Mouse (Mus musculus): ENCODE results near the gene Gm26566. TPM values are rescaled to one million over a fixed set of nuclear protein-coding genes. Genes with fewer than 3 reads are reported as not detected.
A peak's percentile ranks its signal among the peaks of the same experiment; 100 is the strongest.

Gm26566 gene
- polyA plus RNA-seq, 1 experiment from 2014 or later: 1.6 TPM

DNA sequence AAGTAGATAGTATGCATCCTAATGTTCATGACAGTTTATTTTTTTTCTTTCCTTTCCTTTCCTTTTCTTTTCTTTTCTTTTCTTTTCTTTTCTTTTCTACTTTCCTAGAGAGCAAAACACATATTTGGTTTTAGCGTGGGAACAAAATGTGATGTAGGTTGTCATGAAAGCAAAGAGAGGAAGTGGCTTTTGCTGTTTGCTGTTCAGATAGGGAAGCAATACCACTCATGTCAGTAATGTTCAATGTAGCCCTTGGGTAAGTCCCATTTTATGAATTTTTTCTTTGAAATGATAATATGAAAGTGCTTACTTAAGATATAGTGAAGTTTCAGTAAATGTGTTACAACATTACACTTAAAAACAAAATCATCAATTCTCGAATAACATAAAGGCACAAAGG, 28.2 kb upstream of the Gm26566 start:
- no peaks in the 10 kb centered on the region for H3K9me3 ChIP-seq (ENCODE audit: control insufficient read depth, low read length)
- H3K36me3 ChIP-seq (ENCODE audit: control insufficient read depth, insufficient read depth, low read length): no peaks in the 10 kb centered on the region
- no peaks in the 10 kb centered on the region for H3K27me3 ChIP-seq (ENCODE audit: control insufficient read depth, insufficient read depth, low read length)
- no peak overlapping the region for H3K27ac ChIP-seq (replicated peaks in 1 of 2; ENCODE audit: control insufficient read depth in 1 of 2, insufficient read depth in 1 of 2, low read depth in 2 of 2, low read length in 2 of 2)
- ATAC-seq (ENCODE audit: insufficient number of reproducible peaks, insufficient read depth, low FRiP score, low read depth): no peak
- H3K4me2 ChIP-seq (ENCODE audit: low read length): no peak overlapping the region
- H3K9ac ChIP-seq (ENCODE audit: low read length): no peak overlapping the region
- WGBS: 83% methylated on average over 2 of the region's 2 CpGs
- no peak overlapping the region for H3K4me3 ChIP-seq (ENCODE audit: control insufficient read depth in 1 of 2, insufficient read depth in 1 of 2, low read depth in 1 of 2, low read length in 2 of 2)
- no peaks in the 10 kb centered on the region for H3K4me1 ChIP-seq (ENCODE audit: control insufficient read depth in 2 of 2, insufficient read depth in 2 of 2, low read length in 2 of 2)

DNA sequence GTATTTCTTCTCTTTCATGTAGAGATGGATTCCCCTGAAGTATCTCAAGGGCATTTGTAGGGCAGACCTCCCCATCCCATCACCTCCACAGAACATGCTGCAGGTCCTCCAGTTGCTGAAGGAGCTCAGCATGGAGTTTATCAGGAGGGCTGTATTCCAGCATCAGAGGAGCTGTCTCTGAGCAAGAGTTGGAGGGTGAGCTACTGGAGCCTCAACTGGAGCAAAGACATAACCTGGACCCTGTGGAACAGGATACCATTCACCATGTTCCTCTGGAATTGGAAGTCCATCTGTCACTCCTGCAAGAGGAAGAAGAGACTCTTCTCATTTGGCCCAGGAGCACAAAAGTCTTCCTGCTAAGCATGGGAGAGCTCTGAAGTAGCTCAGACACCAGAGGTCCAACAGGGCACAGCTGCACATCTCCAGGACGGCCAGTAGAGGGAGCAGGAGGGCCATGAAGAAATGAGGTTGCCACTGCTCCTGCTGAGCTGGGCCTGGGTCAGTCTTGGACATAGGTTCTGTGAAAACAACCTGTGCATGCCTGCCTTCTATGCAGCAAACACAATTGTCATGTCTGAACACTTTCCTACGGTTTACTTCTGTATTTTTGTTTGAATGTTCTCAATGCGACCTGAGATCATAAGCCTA, 25.2 kb upstream of the Gm26566 start:
- no peaks in the 10 kb centered on the region for H3K27me3 ChIP-seq (ENCODE audit: control insufficient read depth, insufficient read depth, low read length)
- no peaks in the 10 kb centered on the region for H3K9me3 ChIP-seq (ENCODE audit: control insufficient read depth, low read length)
- H3K27ac ChIP-seq (replicated peaks in 1 of 2; ENCODE audit: control insufficient read depth in 1 of 2, insufficient read depth in 1 of 2, low read depth in 2 of 2, low read length in 2 of 2): no peak overlapping the region
- no peak overlapping the region for H3K4me3 ChIP-seq (ENCODE audit: control insufficient read depth in 1 of 2, insufficient read depth in 1 of 2, low read depth in 1 of 2, low read length in 2 of 2)
- H3K4me2 ChIP-seq (ENCODE audit: low read length): no peak overlapping the region
- H3K36me3 ChIP-seq (ENCODE audit: control insufficient read depth, insufficient read depth, low read length): no peaks in the 10 kb centered on the region
- WGBS: 24% methylated on average over 3 of the region's 3 CpGs
- H3K9ac ChIP-seq (ENCODE audit: low read length): no peak overlapping the region
- peak; percentile 71; the same call in 1 of the 2 replicates for ATAC-seq (ENCODE audit: insufficient number of reproducible peaks, insufficient read depth, low FRiP score, low read depth)
- no peaks in the 10 kb centered on the region for H3K4me1 ChIP-seq (ENCODE audit: control insufficient read depth in 2 of 2, insufficient read depth in 2 of 2, low read length in 2 of 2)

- Histone ChIP-seq H3K27me3 (ENCODE audit: control insufficient read depth, insufficient read depth, low read length) (no peaks in the 10 kb centered on the region), H3K9me3 (ENCODE audit: control insufficient read depth, low read length) (no peaks in the 10 kb centered on the region), H3K4me2 (ENCODE audit: low read length) (no peak overlapping the region), H3K36me3 (ENCODE audit: control insufficient read depth, insufficient read depth, low read length) (no peaks in the 10 kb centered on the region), H3K9ac (ENCODE audit: low read length) (no peak overlapping the region), H3K4me1 (ENCODE audit: control insufficient read depth in 2 of 2, insufficient read depth in 2 of 2, low read length in 2 of 2) (no peaks in the 10 kb centered on the region), H3K4me3 (ENCODE audit: control insufficient read depth in 1 of 2, insufficient read depth in 1 of 2, low read depth in 1 of 2, low read length in 2 of 2) (no peak overlapping the region), H3K27ac (replicated peaks in 1 of 2; ENCODE audit: control insufficient read depth in 1 of 2, insufficient read depth in 1 of 2, low read depth in 2 of 2, low read length in 2 of 2) (no peak overlapping the region)
- WGBS: 57% methylated on average over 6 of the region's 6 CpGs
- no peak for ATAC-seq (ENCODE audit: insufficient number of reproducible peaks, insufficient read depth, low FRiP score, low read depth)
Observed at GRCm38 (mm10) chr4:88697108-88697507, 24.5 kb upstream of the Gm26566 start.

- Histone ChIP-seq H3K36me3 (ENCODE audit: control insufficient read depth, insufficient read depth, low read length) (no peaks in the 10 kb centered on the region), H3K4me2 (ENCODE audit: low read length) (no peak overlapping the region), H3K9ac (ENCODE audit: low read length) (no peak overlapping the region), H3K4me3 (ENCODE audit: control insufficient read depth in 1 of 2, insufficient read depth in 1 of 2, low read depth in 1 of 2, low read length in 2 of 2) (no peak overlapping the region), H3K9me3 (ENCODE audit: control insufficient read depth, low read length) (no peaks in the 10 kb centered on the region), H3K27ac (replicated peaks in 1 of 2; ENCODE audit: control insufficient read depth in 1 of 2, insufficient read depth in 1 of 2, low read depth in 2 of 2, low read length in 2 of 2) (no peak overlapping the region), H3K4me1 (ENCODE audit: control insufficient read depth in 2 of 2, insufficient read depth in 2 of 2, low read length in 2 of 2) (no peaks in the 10 kb centered on the region), H3K27me3 (ENCODE audit: control insufficient read depth, insufficient read depth, low read length) (no peaks in the 10 kb centered on the region)
- WGBS: 77% methylated on average over 4 of the region's 4 CpGs
- ATAC-seq (ENCODE audit: insufficient number of reproducible peaks, insufficient read depth, low FRiP score, low read depth): no peak
Observed at GRCm38 (mm10) chr4:88697753-88698152, 23.9 kb upstream of the Gm26566 start.

DNA sequence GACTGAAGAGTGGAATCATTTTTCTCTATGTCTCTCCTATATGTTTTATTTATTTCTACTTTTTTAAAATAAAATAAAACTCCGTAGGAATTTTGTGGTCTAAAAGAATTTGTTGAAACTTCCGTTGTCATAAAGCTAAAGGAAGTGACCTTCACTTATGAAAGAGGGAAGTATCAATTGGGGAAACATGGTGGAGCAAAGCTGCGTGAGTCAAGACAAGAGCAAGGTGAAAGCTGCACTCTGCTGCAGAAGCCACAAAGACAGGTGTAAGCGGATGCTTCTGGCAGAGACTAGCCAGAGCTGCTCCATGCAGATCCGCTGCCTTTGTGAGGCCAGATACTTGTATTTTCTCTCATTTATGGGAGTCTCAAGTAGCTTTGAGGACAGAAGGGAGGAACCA, 22.8 kb upstream of the Gm26566 start:
- H3K27me3 ChIP-seq (ENCODE audit: control insufficient read depth, insufficient read depth, low read length): no peaks in the 10 kb centered on the region
- no peak overlapping the region for H3K9ac ChIP-seq (ENCODE audit: low read length)
- WGBS: 76% methylated on average over 5 of the region's 5 CpGs
- H3K4me2 ChIP-seq (ENCODE audit: low read length): no peak overlapping the region
- H3K27ac ChIP-seq (replicated peaks in 1 of 2; ENCODE audit: control insufficient read depth in 1 of 2, insufficient read depth in 1 of 2, low read depth in 2 of 2, low read length in 2 of 2): no peak overlapping the region
- H3K36me3 ChIP-seq (ENCODE audit: control insufficient read depth, insufficient read depth, low read length): no peaks in the 10 kb centered on the region
- no peaks in the 10 kb centered on the region for H3K4me1 ChIP-seq (ENCODE audit: control insufficient read depth in 2 of 2, insufficient read depth in 2 of 2, low read length in 2 of 2)
- no peak overlapping the region for H3K4me3 ChIP-seq (ENCODE audit: control insufficient read depth in 1 of 2, insufficient read depth in 1 of 2, low read depth in 1 of 2, low read length in 2 of 2)
- no peak for ATAC-seq (ENCODE audit: insufficient number of reproducible peaks, insufficient read depth, low FRiP score, low read depth)
- H3K9me3 ChIP-seq (ENCODE audit: control insufficient read depth, low read length): no peaks in the 10 kb centered on the region

DNA sequence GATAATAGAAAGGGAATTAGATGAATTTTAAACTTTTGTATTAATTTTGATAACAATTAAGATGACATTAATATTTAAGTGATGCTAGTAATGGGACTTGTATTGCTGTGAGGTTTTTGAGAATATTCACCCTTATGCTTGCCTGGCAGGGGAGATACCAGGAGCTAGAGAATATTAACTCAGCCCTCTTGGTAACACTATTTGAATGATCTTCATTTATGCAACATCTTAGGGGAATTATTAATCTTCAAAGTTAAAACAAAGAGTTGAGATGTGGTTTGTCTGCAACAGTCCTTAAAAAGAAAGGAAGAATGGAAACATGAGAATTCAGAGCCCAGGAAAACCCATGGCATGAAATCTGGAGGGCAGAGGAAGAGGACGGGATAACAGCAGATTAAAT, 22.3 kb upstream of the Gm26566 start:
- H3K4me2 ChIP-seq (ENCODE audit: low read length): no peak overlapping the region
- H3K36me3 ChIP-seq (ENCODE audit: control insufficient read depth, insufficient read depth, low read length): no peaks in the 10 kb centered on the region
- no peak overlapping the region for H3K27ac ChIP-seq (replicated peaks in 1 of 2; ENCODE audit: control insufficient read depth in 1 of 2, insufficient read depth in 1 of 2, low read depth in 2 of 2, low read length in 2 of 2)
- no peak overlapping the region for H3K4me3 ChIP-seq (ENCODE audit: control insufficient read depth in 1 of 2, insufficient read depth in 1 of 2, low read depth in 1 of 2, low read length in 2 of 2)
- H3K9me3 ChIP-seq (ENCODE audit: control insufficient read depth, low read length): no peaks in the 10 kb centered on the region
- H3K27me3 ChIP-seq (ENCODE audit: control insufficient read depth, insufficient read depth, low read length): no peaks in the 10 kb centered on the region
- ATAC-seq (ENCODE audit: insufficient number of reproducible peaks, insufficient read depth, low FRiP score, low read depth): no peak
- 67% methylated on average over 1 of the region's 1 CpGs for WGBS
- H3K9ac ChIP-seq (ENCODE audit: low read length): no peak overlapping the region
- H3K4me1 ChIP-seq (ENCODE audit: control insufficient read depth in 2 of 2, insufficient read depth in 2 of 2, low read length in 2 of 2): no peaks in the 10 kb centered on the region

DNA sequence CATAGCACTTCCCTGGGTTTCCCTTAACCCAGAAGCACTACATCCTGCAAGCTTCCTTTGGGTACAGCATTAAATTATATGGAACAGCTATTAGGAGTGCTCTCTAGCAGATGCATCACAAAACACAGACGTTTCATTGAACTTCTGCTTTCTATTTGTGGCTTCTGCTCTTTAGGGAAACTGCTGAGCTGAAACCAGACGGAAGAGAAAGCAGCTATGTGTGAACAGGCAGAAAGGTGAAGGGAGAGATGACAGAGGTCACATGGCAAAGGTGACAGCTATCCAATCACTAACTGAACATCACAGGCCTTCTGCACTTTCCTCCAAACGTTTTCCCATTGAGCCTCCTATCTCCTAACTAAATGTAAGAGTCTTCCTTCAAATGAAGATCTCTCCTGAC, 15.7 kb upstream of the Gm26566 start:
- Histone ChIP-seq H3K4me1 (ENCODE audit: control insufficient read depth in 2 of 2, insufficient read depth in 2 of 2, low read length in 2 of 2) (no peaks in the 10 kb centered on the region), H3K36me3 (ENCODE audit: control insufficient read depth, insufficient read depth, low read length) (no peaks in the 10 kb centered on the region), H3K4me2 (ENCODE audit: low read length) (no peak overlapping the region), H3K9ac (ENCODE audit: low read length) (no peak overlapping the region), H3K4me3 (ENCODE audit: control insufficient read depth in 1 of 2, insufficient read depth in 1 of 2, low read depth in 1 of 2, low read length in 2 of 2) (no peak overlapping the region), H3K9me3 (ENCODE audit: control insufficient read depth, low read length) (no peaks in the 10 kb centered on the region), H3K27ac (replicated peaks in 1 of 2; ENCODE audit: control insufficient read depth in 1 of 2, insufficient read depth in 1 of 2, low read depth in 2 of 2, low read length in 2 of 2) (no peak overlapping the region), H3K27me3 (ENCODE audit: control insufficient read depth, insufficient read depth, low read length) (no peaks in the 10 kb centered on the region)
- 23% methylated on average over 3 of the region's 3 CpGs for WGBS
- ATAC-seq (ENCODE audit: insufficient number of reproducible peaks, insufficient read depth, low FRiP score, low read depth): no peak

- no peaks in the 10 kb centered on the region for H3K4me1 ChIP-seq (ENCODE audit: control insufficient read depth in 2 of 2, insufficient read depth in 2 of 2, low read length in 2 of 2)
- 97% methylated on average over 1 of the region's 1 CpGs for WGBS
Observed at GRCm38 (mm10) chr4:88707128-88707826, 14.3 kb upstream of the Gm26566 start.

More at GRCm38 (mm10) chr4:88707128-88707826, 14.3 kb upstream of the Gm26566 start:
- Histone ChIP-seq H3K9me3 (ENCODE audit: control insufficient read depth, low read length) (no peaks in the 10 kb centered on the region), H3K4me3 (ENCODE audit: control insufficient read depth in 1 of 2, insufficient read depth in 1 of 2, low read depth in 1 of 2, low read length in 2 of 2) (no peak overlapping the region), H3K4me2 (ENCODE audit: low read length) (no peak overlapping the region), H3K36me3 (ENCODE audit: control insufficient read depth, insufficient read depth, low read length) (no peaks in the 10 kb centered on the region), H3K27ac (replicated peaks in 1 of 2; ENCODE audit: control insufficient read depth in 1 of 2, insufficient read depth in 1 of 2, low read depth in 2 of 2, low read length in 2 of 2) (no peak overlapping the region), H3K27me3 (ENCODE audit: control insufficient read depth, insufficient read depth, low read length) (no peaks in the 10 kb centered on the region), H3K9ac (ENCODE audit: low read length) (no peak overlapping the region)
- no peak for ATAC-seq (ENCODE audit: insufficient number of reproducible peaks, insufficient read depth, low FRiP score, low read depth)

Data from heart, embryonic 14.5 days (tissue).